Comparison of ENCODE assay signal across 22 mouse cellular contexts in the genomic region with DNA sequence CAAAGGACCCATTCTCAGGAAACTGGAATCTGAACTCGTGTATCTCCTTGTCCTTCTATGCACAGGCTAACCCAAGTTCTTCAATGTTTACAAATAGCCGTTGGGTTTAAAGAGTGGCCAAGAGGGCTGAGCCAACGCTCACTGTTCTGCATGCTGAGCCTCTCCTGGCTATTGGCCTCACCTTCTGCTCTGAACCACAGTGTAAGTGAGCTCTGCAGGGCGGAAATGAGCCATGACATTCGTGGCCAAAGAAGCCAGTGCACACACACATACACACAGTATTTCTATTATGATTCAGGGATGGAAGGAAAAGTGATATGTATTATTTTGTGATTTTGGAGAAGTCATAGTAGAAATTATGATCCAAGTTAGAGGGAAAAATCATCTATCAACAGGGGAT.
A peak's percentile ranks its signal among the peaks of the same experiment; 100 is the strongest.
DNase-seq lines count a peak whose midpoint lies in the region; ATAC-seq and TF ChIP-seq lines count a peak whose summit lies in the region.
"Had no signal": no experiment of that assay in that cellular context is flagged by ENCODE, and none has a peak within 500 bp of the region (broad histone marks: within the 10 kb centered on the region; RNA-seq: fewer than 3 reads in every experiment).

No protein-coding gene starts in this region.

- no peaks in the 10 kb centered on the region for H3K27me3 ChIP-seq in cerebellum, adult 2 months (ENCODE audit: control insufficient read depth, insufficient read depth, low read length)
- H3K27me3 ChIP-seq: forebrain, embryonic 12.5 days; heart, embryonic 15.5 days had no signal

- peak; percentile 94 for ATAC-seq in cerebellum, adult (ENCODE audit: insufficient number of reproducible peaks, low FRiP score, low TSS enrichment)
- ATAC-seq: CD4-positive, CD25-positive, alpha-beta regulatory T cell, adult 4 months; forebrain, embryonic 16.5 days; hindbrain, embryonic 16.5 days; inflammation-experienced regulatory T-cells, adult 6 months; intestine, postnatal 0 days had no signal

- intact Hi-C loops in heart, postnatal 36 days (cut with DNase I) = no loop called here

- DNase-seq in cerebellum, postnatal 4 days (ENCODE audit: low spot score in 2 of 2) = no peak
- DNase-seq in cerebellum, adult 2 months = peak; percentile 70 to 86
- peak; percentile 79 to 89 for DNase-seq in cerebellum, postnatal 10 days
- DNase-seq in fibroblast of lung, adult 2 months (ENCODE audit: low read depth) = peak; percentile 57
- no peak for DNase-seq in layer of hippocampus, adult 9-10 months (ENCODE audit: low spot score)
- no peak for DNase-seq in urinary bladder, adult 18-20 months (ENCODE audit: low spot score in 2 of 2)
- DNase-seq in heart, postnatal 36 days = no peak
- DNase-seq: adrenal gland, postnatal 10 days; B cell, adult 2 months; gastrocnemius, postnatal 10 days; heart, adult 2 months; kidney, adult 8-10 months had no signal

- TF ChIP-seq CTCF in cerebellum, adult 2 months (IDR thresholded peaks at IDR 0.05; ENCODE audit: borderline replicate concordance, insufficient read depth, low read depth, low read length) = no peak

- 10% methylated on average over 5 of the region's 5 CpGs for WGBS in cerebellum, adult 2 months

- H3K27ac ChIP-seq in cerebellum, adult 2 months (ENCODE audit: insufficient read depth, low read length) = no peak overlapping the region
- H3K27ac ChIP-seq: embryonic facial prominence, embryonic 10.5 days; forebrain, embryonic 12.5 days; heart, adult 2 months; heart, embryonic 15.5 days had no signal

- peaks cover 5% of the 10 kb centered on the region; the same call in 1 of the 2 replicates for H3K4me1 ChIP-seq in cerebellum, adult 2 months (ENCODE audit: control insufficient read depth, insufficient read depth, low read length)
- H3K4me1 ChIP-seq: embryonic facial prominence, embryonic 10.5 days; forebrain, embryonic 12.5 days had no signal

- TF ChIP-seq POLR2A in cerebellum, adult 2 months (IDR thresholded peaks at IDR 0.05; ENCODE audit: borderline replicate concordance, insufficient read depth, low read length) = no peak

- H3K4me3 ChIP-seq in cerebellum, adult 2 months (replicated peaks; ENCODE audit: insufficient read depth, low read depth, low read length) = no peak overlapping the region
- H3K4me3 ChIP-seq: embryonic facial prominence, embryonic 10.5 days; erythroblast, embryonic 14.5 days; forebrain, embryonic 12.5 days; heart, adult 2 months; heart, embryonic 15.5 days had no signal

Comparison
In these comparisons a context has a peak if more than half of its experiments do, and no peak if none do; other contexts are left out.
1. DNase-seq: peak in cerebellum, adult 2 months (2 of 2), cerebellum, postnatal 10 days (2 of 2) and fibroblast of lung, adult 2 months (single experiment); none in cerebellum, postnatal 4 days (0 of 2), layer of hippocampus, adult 9-10 months (single experiment), urinary bladder, adult 18-20 months (0 of 2) and heart, postnatal 36 days (0 of 2).